Mouse (Mus musculus) neural tube, embryonic 13.5 days (tissue): ENCODE results near the gene Acyp1. TPM values are rescaled to one million over a fixed set of nuclear protein-coding genes. Genes with fewer than 3 reads are reported as not detected.

Experiments
- ATAC-seq: fragments of 200-750 bp; cut with Nextera tagmentation; 2 replicates; pipeline ENCODE4 v1.8.0; 2017; ENCODE audit warnings: low read depth, mild to moderate bottlenecking, moderate TSS enrichment, moderate library complexity
- H3K27ac ChIP-seq: fragments of 300-500 bp; sonication (generic); replicated peaks from 2 replicates; pipeline ENCODE4 v1.5.1; 2015; ENCODE audit warnings: moderate library complexity, mild to moderate bottlenecking, inconsistent platforms
- H3K27me3 ChIP-seq: fragments of 300-500 bp; sonication (generic); 2 replicates; pipeline ENCODE4 v1.6.1; 2015; ENCODE audit warnings: mild to moderate bottlenecking, inconsistent platforms
- H3K36me3 ChIP-seq: fragments of 300-500 bp; sonication (generic); 2 replicates; pipeline ENCODE4 v1.6.1; 2015; ENCODE audit warnings: mild to moderate bottlenecking, inconsistent platforms
- H3K4me1 ChIP-seq: fragments of 300-500 bp; sonication (generic); replicated peaks from 2 replicates; pipeline ENCODE4 v1.6.1; 2015; ENCODE audit warnings: inconsistent platforms
- H3K4me2 ChIP-seq: fragments of 300-500 bp; sonication (generic); 2 replicates; pipeline ENCODE4 v1.6.1; 2015; ENCODE audit warnings: inconsistent platforms, mild to moderate bottlenecking, moderate library complexity
- H3K4me3 ChIP-seq: fragments of 300-500 bp; sonication (generic); 2 replicates; pipeline ENCODE4 v1.5.1; 2015; ENCODE audit warnings: mild to moderate bottlenecking, inconsistent platforms
- H3K9ac ChIP-seq: fragments of 300-500 bp; sonication (generic); 2 replicates; pipeline ENCODE4 v1.6.1; 2015; ENCODE audit warnings: moderate library complexity, mild to moderate bottlenecking, inconsistent platforms
- H3K9me3 ChIP-seq: fragments of 300-500 bp; sonication (generic); 2 replicates; pipeline ENCODE4 v1.6.1; 2016; ENCODE audit warnings: inconsistent platforms
- WGBS: fragments of 180-500 bp; shearing (Covaris S2); methylation state at CpG from one replicate; pipeline ENCODE4 v1.1.7; 2015; 5-methylcytosine and 5-hydroxymethylcytosine counted together
- polyA plus RNA-seq: library from polyadenylated mRNA; unstranded; fragments of >200 nt; fragmentation: Nextera tagmentation; extraction: Ambion mirVana; gene quantifications from 2 replicates; pipeline ENCODE4 v1.2.1, GENCODE M21; 2015

Gene Acyp1
- polyA plus RNA-seq, 1 experiment from 2014 or later: 74.5 TPM

DNA sequence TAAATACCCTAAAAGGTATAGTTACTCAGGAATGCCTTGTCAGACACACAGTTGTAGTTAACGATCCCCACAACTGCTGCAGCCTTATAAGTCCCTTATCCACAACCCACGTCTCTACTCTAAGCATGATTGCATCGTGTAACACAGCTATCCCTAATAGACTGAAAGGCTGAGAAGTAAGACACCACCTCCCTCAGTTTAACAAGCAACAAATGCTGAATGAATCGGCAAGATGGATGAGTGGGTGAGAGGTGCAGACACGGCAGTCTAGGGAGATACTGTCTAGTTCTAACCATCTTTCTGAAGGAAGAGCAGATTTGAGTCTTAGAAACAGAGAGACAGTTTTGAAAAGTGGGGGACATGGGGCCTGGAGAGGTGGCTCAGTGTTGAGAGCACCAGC, 25.0 kb downstream of the Acyp1 start:
- no peak overlapping the region for H3K4me3 ChIP-seq
- ATAC-seq: no peak
- H3K9ac ChIP-seq: no peak overlapping the region
- H3K36me3 ChIP-seq: peaks cover 22% of the 10 kb centered on the region
- H3K4me1 ChIP-seq: peaks cover 16% of the 10 kb centered on the region
- H3K4me2 ChIP-seq: no peak overlapping the region
- 0 out of 2 replicates have a peak overlapping the region, but pooled peaks have one; percentile 64 for H3K27ac ChIP-seq
- H3K27me3 ChIP-seq: no peaks in the 10 kb centered on the region
- 87% methylated on average over 5 of the region's 5 CpGs for WGBS
- no peaks in the 10 kb centered on the region for H3K9me3 ChIP-seq

- H3K27me3 ChIP-seq: no peaks in the 10 kb centered on the region
- H3K9ac ChIP-seq: peak overlapping the region; percentile 14; the same call in 1 of the 2 replicates
- ATAC-seq: no peak
- H3K4me2 ChIP-seq: no peak overlapping the region
- H3K4me3 ChIP-seq: no peak overlapping the region
- peak overlapping the region; percentile 64 for H3K27ac ChIP-seq
- peaks cover 20% of the 10 kb centered on the region for H3K36me3 ChIP-seq
- 40% methylated on average over 10 of the region's 10 CpGs for WGBS
- H3K9me3 ChIP-seq: no peaks in the 10 kb centered on the region
- peaks cover 16% of the 10 kb centered on the region for H3K4me1 ChIP-seq
Measured at GRCm38 (mm10) chr12:85262489-85262888, 25.7 kb downstream of the Acyp1 start.

GRCm38 (mm10) chr12:85257008-85257639, 31.1 kb downstream of the Acyp1 start:
- Histone ChIP-seq H3K9me3 (no peaks in the 10 kb centered on the region), H3K9ac (no peak overlapping the region), H3K27ac (no peak overlapping the region), H3K27me3 (no peaks in the 10 kb centered on the region), H3K4me2 (no peak overlapping the region), H3K4me3 (no peak overlapping the region), H3K36me3 (peaks cover 20% of the 10 kb centered on the region), H3K4me1 (no peaks in the 10 kb centered on the region)
- 85% methylated on average over 7 of the region's 7 CpGs for WGBS
- no peak for ATAC-seq

GRCm38 (mm10) chr12:85256074-85256751, 32.0 kb downstream of the Acyp1 start:
- Histone ChIP-seq H3K9me3 (no peaks in the 10 kb centered on the region), H3K27me3 (no peaks in the 10 kb centered on the region), H3K27ac (no peak overlapping the region), H3K9ac (no peak overlapping the region), H3K4me3 (no peak overlapping the region), H3K36me3 (peaks cover 20% of the 10 kb centered on the region), H3K4me1 (no peaks in the 10 kb centered on the region), H3K4me2 (no peak overlapping the region)
- 68% methylated on average over 7 of the region's 7 CpGs for WGBS
- no peak for ATAC-seq

DNA sequence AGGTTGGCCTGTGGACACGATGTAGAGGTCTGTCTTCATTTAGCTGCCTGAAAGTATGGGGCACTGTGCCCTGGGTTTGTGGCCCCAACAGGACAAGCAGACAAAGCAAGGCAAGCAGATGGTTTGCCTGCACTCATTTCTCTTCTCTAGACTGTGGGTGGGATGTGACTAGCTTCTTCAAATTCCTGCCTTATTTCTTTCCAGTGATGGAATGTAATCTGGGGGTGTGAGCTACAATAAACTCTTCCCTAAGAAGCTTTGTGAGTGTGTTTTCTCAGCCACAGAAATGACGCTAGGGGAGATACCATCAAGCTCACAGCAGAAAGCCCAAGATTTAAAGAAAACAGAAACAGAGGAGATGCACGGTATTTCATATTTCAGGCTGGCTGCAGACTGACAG, 36.2 kb downstream of the Acyp1 start:
- Histone ChIP-seq H3K27me3 (no peaks in the 10 kb centered on the region), H3K4me2 (no peak overlapping the region), H3K36me3 (peaks cover 22% of the 10 kb centered on the region), H3K4me3 (no peak overlapping the region), H3K9me3 (no peaks in the 10 kb centered on the region), H3K9ac (no peak overlapping the region), H3K27ac (no peak overlapping the region), H3K4me1 (no peaks in the 10 kb centered on the region)
- ATAC-seq: no peak
- WGBS: 86% methylated on average over 3 of the region's 3 CpGs

- H3K36me3 ChIP-seq: no peaks in the 10 kb centered on the region
- ATAC-seq: no peak
- H3K4me2 ChIP-seq: no peak overlapping the region
- no peaks in the 10 kb centered on the region for H3K27me3 ChIP-seq
- no peak overlapping the region for H3K4me3 ChIP-seq
- no peak overlapping the region for H3K27ac ChIP-seq
- H3K9me3 ChIP-seq: no peaks in the 10 kb centered on the region
- peaks cover 22% of the 10 kb centered on the region for H3K4me1 ChIP-seq
- no peak overlapping the region for H3K9ac ChIP-seq
- 36% methylated on average over 5 of the region's 5 CpGs for WGBS
Measured at GRCm38 (mm10) chr12:85237553-85237952, 50.7 kb downstream of the Acyp1 start.

GRCm38 (mm10) chr12:85233376-85234358, 54.6 kb downstream of the Acyp1 start:
- H3K4me1 ChIP-seq: peaks cover 22% of the 10 kb centered on the region
- H3K4me3 ChIP-seq: no peak overlapping the region
- peak overlapping the region; percentile 81 for H3K27ac ChIP-seq
- H3K4me2 ChIP-seq: peak overlapping the region; percentile 21; the same call in 1 of the 2 replicates
- ATAC-seq: peak; percentile 61; the same call in 1 of the 2 replicates
- 53% methylated on average over 21 of the region's 21 CpGs for WGBS
- no peaks in the 10 kb centered on the region for H3K36me3 ChIP-seq
- peak overlapping the region; percentile 18; the same call in 1 of the 2 replicates for H3K9ac ChIP-seq
- no peaks in the 10 kb centered on the region for H3K9me3 ChIP-seq
- H3K27me3 ChIP-seq: no peaks in the 10 kb centered on the region

GRCm38 (mm10) chr12:85227876-85228599, 60.2 kb downstream of the Acyp1 start:
- 77% methylated on average over 15 of the region's 15 CpGs for WGBS
- Histone ChIP-seq H3K4me2 (no peak overlapping the region), H3K27me3 (no peaks in the 10 kb centered on the region), H3K4me1 (0 out of 2 replicates have a peak, but pooled peaks cover 4% of the 10 kb centered on the region), H3K4me3 (no peak overlapping the region), H3K27ac (no peak overlapping the region), H3K9ac (no peak overlapping the region), H3K9me3 (no peaks in the 10 kb centered on the region), H3K36me3 (peaks cover 52% of the 10 kb centered on the region)
- ATAC-seq: no peak

GRCm38 (mm10) chr12:85227227-85227626, 61.0 kb downstream of the Acyp1 start:
- Histone ChIP-seq H3K36me3 (peaks cover 60% of the 10 kb centered on the region), H3K4me2 (no peak overlapping the region), H3K4me3 (no peak overlapping the region), H3K9me3 (no peaks in the 10 kb centered on the region), H3K27me3 (no peaks in the 10 kb centered on the region), H3K4me1 (0 out of 2 replicates have a peak, but pooled peaks cover 4% of the 10 kb centered on the region), H3K27ac (no peak overlapping the region), H3K9ac (no peak overlapping the region)
- 78% methylated on average over 7 of the region's 7 CpGs for WGBS
- no peak for ATAC-seq
